Mouse (Mus musculus): ENCODE data around the gene Ccdc113.

GRCm38 (mm10) chr8:95545815-95546214 lies 11.9 kb downstream of the Ccdc113 start:
- TF ChIP-seq TAL1 (IDR thresholded peaks at IDR 0.05; ENCODE audit: low read length) (no peak), GATA1 (IDR thresholded peaks at IDR 0.05; ENCODE audit: low read length) (no peak)
